16 mouse cellular contexts compared by ENCODE assay signal in genomic region chr10:68366796-68367195, GRCm38 (mm10).
"Had no signal": no experiment of that assay in that cellular context is flagged by ENCODE, and none has a peak within 500 bp of the region (broad histone marks: within the 10 kb centered on the region; RNA-seq: fewer than 3 reads in every experiment).

No protein-coding gene starts in this region.

- DNase-seq: retina, postnatal 1 day; right cerebral cortex, adult 18-20 months; right cerebral cortex, postnatal 14 days; right cerebral cortex, postnatal 25 days; right cerebral cortex, postnatal 4 days; spleen, adult 18-20 months; thymus, adult 18-20 months; thymus, adult 2 months; thymus, postnatal 14 days; thymus, postnatal 25 days; thymus, postnatal 4 days had no signal

- H3K9ac ChIP-seq: neural tube, embryonic 12.5 days; neural tube, embryonic 13.5 days; neural tube, embryonic 15.5 days; stomach, embryonic 15.5 days had no signal

- H3K9me3 ChIP-seq: neural tube, embryonic 15.5 days; stomach, embryonic 15.5 days had no signal

- H3K36me3 ChIP-seq: neural tube, embryonic 12.5 days; neural tube, embryonic 13.5 days; neural tube, embryonic 15.5 days; stomach, embryonic 15.5 days had no signal

- H3K4me2 ChIP-seq: neural tube, embryonic 12.5 days; neural tube, embryonic 13.5 days; neural tube, embryonic 15.5 days; stomach, embryonic 15.5 days had no signal

- H3K27me3 ChIP-seq: neural tube, embryonic 12.5 days; neural tube, embryonic 13.5 days; neural tube, embryonic 15.5 days; stomach, embryonic 15.5 days had no signal

- H3K27ac ChIP-seq: neural tube, embryonic 12.5 days; neural tube, embryonic 13.5 days; neural tube, embryonic 15.5 days; stomach, embryonic 15.5 days; stomach, postnatal 0 days had no signal

- H3K4me1 ChIP-seq: neural tube, embryonic 12.5 days; neural tube, embryonic 13.5 days; neural tube, embryonic 15.5 days; stomach, embryonic 15.5 days had no signal

- H3K4me3 ChIP-seq: neural tube, embryonic 12.5 days; neural tube, embryonic 13.5 days; neural tube, embryonic 15.5 days; stomach, embryonic 15.5 days had no signal
